Mouse (Mus musculus) E14TG2a.4 (cell line): ENCODE data around the gene Ints4.

Source experiments
- H3K27me3 ChIP-seq: 2 replicates; pipeline ENCODE4 v1.6.1; 2014; ENCODE audit warnings: low read length, control low read depth; ENCODE audit not compliant: insufficient read depth
- H3K36me3 ChIP-seq: 2 replicates; pipeline ENCODE4 v1.6.1; 2014; ENCODE audit warnings: low read length, control low read depth; ENCODE audit not compliant: insufficient read depth
- H3K4me1 ChIP-seq: replicated peaks from 2 replicates; pipeline ENCODE4 v1.6.1; 2014; ENCODE audit warnings: low read depth, low read length, control low read depth
- H3K4me3 ChIP-seq: replicated peaks from 2 replicates; pipeline ENCODE4 v1.5.1; 2014; ENCODE audit warnings: mild to moderate bottlenecking, low read length
- H3K9me3 ChIP-seq: 2 replicates; pipeline ENCODE4 v1.6.1; 2014; ENCODE audit warnings: low read length, control low read depth
- CTCF ChIP-seq: conservative IDR thresholded peaks from 2 replicates; pipeline ENCODE4 v1.5.1; 2014; ENCODE audit warnings: low read length
- NANOG ChIP-seq: IDR thresholded peaks from 2 replicates; pipeline ENCODE4 v1.6.1; 2014; ENCODE audit warnings: borderline replicate concordance, low read length, mixed read lengths
- POU5F1 ChIP-seq: IDR thresholded peaks from 2 replicates; pipeline ENCODE4 v1.6.1; 2014; ENCODE audit warnings: low read length, borderline replicate concordance

Gene Ints4

DNA sequence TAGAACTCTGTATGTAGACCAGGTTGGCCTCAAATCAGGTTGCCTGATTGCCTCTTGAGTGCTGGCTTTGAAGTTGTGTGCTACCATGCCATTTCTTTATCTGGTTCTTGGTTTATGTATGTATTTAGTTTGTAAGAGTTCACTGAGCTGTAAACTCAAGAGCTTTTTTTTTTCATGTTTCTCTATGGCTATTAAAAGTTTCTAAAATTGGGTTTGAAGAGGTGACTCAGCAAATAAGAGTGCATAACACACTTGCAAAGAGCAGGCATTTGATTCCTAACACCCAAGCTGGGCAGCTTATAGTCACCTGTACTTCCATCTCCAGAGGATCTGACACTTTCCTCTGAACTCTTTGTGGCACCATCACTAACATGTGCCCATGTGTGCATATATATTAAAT, 14.3 kb downstream of the Ints4 start:
- TF ChIP-seq POU5F1: no peak
- Histone ChIP-seq H3K4me1 (peaks cover 25% of the 10 kb centered on the region), H3K9me3 (no peaks in the 10 kb centered on the region), H3K36me3 (peaks cover 71% of the 10 kb centered on the region), H3K27me3 (no peaks in the 10 kb centered on the region), H3K4me3 (no peak overlapping the region)

DNA sequence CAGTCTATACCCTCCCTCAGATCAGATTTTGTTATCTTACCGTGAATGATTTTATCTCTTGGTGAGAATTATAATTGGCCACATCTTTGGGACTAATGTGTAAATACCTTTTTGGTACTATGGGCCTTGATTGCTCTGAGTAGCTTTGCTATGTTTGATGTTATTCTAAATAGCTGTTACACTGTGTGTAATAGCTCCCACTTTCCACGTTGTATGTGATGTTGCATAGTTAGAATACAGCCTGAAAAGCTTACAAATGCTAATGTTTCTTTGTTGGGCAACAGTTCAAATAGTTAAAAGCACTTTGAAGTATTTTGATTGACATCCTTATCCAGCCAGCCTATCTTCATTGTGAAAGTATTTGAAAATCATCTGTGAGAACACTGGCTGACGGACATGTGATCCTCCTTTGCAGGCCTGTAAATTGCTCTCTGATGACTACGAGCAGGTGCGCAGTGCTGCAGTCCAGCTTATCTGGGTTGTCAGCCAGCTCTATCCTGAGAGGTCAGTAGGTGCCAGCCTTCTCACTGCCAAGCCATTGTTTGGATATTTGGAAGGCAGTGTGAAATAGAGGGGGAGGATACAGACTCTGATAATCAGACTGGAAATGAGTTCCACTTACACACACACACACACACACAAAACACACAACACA, 19.9 kb downstream of the Ints4 start:
- TF ChIP-seq CTCF (no peak), POU5F1 (no peak), NANOG (no peak)
- Histone ChIP-seq H3K4me1 (no peaks in the 10 kb centered on the region), H3K4me3 (no peak overlapping the region), H3K36me3 (peaks cover 69% of the 10 kb centered on the region), H3K9me3 (no peaks in the 10 kb centered on the region), H3K27me3 (no peaks in the 10 kb centered on the region)

GRCm38 (mm10) chr7:97514786-97515185, 34.0 kb downstream of the Ints4 start:
- H3K27me3 ChIP-seq: no peaks in the 10 kb centered on the region
- TF ChIP-seq CTCF: no peak
- no peaks in the 10 kb centered on the region for H3K4me1 ChIP-seq
- peaks cover 95% of the 10 kb centered on the region for H3K36me3 ChIP-seq
- H3K4me3 ChIP-seq: no peak overlapping the region
- no peaks in the 10 kb centered on the region for H3K9me3 ChIP-seq

GRCm38 (mm10) chr7:97519935-97520334, 39.2 kb downstream of the Ints4 start:
- H3K4me3 ChIP-seq: no peak overlapping the region
- H3K9me3 ChIP-seq: no peaks in the 10 kb centered on the region
- no peaks in the 10 kb centered on the region for H3K4me1 ChIP-seq
- TF ChIP-seq CTCF: no peak
- no peak for TF ChIP-seq POU5F1
- no peak for TF ChIP-seq NANOG
- H3K36me3 ChIP-seq: peaks cover 79% of the 10 kb centered on the region
- H3K27me3 ChIP-seq: no peaks in the 10 kb centered on the region

- peaks cover 25% of the 10 kb centered on the region for H3K4me1 ChIP-seq
- TF ChIP-seq NANOG (peak; percentile 70; the same call in 1 of the 2 replicates), CTCF (no peak), POU5F1 (no peak)
- no peak overlapping the region for H3K4me3 ChIP-seq
- H3K9me3 ChIP-seq: 0 out of 2 replicates have a peak, but pooled peaks cover 6% of the 10 kb centered on the region
- peaks cover 95% of the 10 kb centered on the region for H3K36me3 ChIP-seq
- no peaks in the 10 kb centered on the region for H3K27me3 ChIP-seq
Measured at GRCm38 (mm10) chr7:97535531-97535930, 54.8 kb downstream of the Ints4 start.

DNA sequence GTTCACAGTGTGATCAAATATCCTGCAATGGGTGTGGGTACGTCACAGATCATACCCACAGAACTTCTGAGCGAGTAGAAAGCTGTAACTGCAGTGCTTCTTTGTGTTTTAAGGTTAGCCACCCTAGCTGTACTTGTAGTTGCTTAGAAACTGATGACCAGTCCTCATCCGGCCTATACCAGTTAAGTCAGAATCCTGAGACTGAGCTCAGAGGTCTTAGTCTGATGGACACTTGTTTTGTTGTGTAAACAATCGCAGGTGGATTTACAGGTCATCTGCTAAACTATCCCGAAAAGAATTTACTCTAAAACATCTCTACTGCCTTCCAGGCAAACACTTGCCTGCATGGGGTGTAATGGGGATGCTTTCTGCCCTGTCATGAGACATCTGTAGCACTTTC, 55.8 kb downstream of the Ints4 start:
- no peak for TF ChIP-seq CTCF
- no peak for TF ChIP-seq NANOG
- no peak for TF ChIP-seq POU5F1
- Histone ChIP-seq H3K9me3 (0 out of 2 replicates have a peak, but pooled peaks cover 6% of the 10 kb centered on the region), H3K27me3 (no peaks in the 10 kb centered on the region), H3K4me3 (no peak overlapping the region), H3K36me3 (peaks cover 97% of the 10 kb centered on the region), H3K4me1 (peaks cover 25% of the 10 kb centered on the region)

DNA sequence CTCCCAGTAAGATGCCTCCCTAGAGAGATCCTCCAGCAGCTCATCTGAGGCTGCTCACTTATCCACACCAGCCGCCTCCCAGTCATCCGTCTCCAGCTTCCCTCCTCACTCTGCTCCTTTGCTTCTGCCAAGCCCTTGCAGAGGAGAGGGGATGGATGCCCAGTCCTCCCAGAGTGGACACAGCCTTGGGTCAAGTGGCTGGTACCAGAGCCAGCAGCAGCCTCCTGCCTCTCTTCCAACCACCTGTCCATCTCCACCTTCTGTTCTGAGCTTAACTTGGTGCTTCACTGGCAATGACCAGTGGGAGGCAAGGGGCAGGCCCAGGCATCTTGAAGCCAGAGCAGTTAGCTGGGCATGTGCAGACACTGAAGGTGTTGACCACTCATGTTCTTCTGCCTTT, 65.7 kb downstream of the Ints4 start:
- no peaks in the 10 kb centered on the region for H3K9me3 ChIP-seq
- H3K4me3 ChIP-seq: no peak overlapping the region
- H3K4me1 ChIP-seq: no peaks in the 10 kb centered on the region
- no peaks in the 10 kb centered on the region for H3K27me3 ChIP-seq
- peaks cover 11% of the 10 kb centered on the region for H3K36me3 ChIP-seq
- TF ChIP-seq POU5F1: no peak
- no peak for TF ChIP-seq CTCF
- no peak for TF ChIP-seq NANOG

DNA sequence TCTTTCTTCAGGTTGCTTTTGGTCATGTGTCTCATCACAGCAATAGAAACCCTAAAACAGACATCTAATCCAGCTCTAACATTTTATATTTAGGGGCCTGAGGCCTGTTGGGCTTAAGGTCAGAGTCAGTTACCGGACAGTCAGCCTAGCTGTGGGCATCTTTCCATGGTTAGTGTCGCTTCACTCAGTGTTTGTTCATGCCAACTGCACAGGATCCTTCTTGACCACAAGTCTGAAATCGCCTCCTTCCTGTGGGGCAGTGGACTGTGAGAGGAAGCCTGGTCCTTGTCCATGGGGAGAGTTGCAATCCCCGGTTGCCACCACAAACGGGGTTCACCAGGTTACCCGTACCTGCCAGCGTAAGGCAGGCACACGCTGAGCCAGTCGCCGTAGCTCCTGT, 68.5 kb downstream of the Ints4 start:
- Histone ChIP-seq H3K27me3 (no peaks in the 10 kb centered on the region), H3K4me1 (peaks cover 5% of the 10 kb centered on the region), H3K9me3 (no peaks in the 10 kb centered on the region), H3K4me3 (no peak overlapping the region), H3K36me3 (no peaks in the 10 kb centered on the region)
- no peak for TF ChIP-seq POU5F1
- TF ChIP-seq NANOG: no peak

GRCm38 (mm10) chr7:97550673-97551072, 69.9 kb downstream of the Ints4 start:
- H3K4me3 ChIP-seq: no peak overlapping the region
- no peaks in the 10 kb centered on the region for H3K27me3 ChIP-seq
- TF ChIP-seq POU5F1 (no peak), CTCF (no peak), NANOG (no peak)
- no peaks in the 10 kb centered on the region for H3K9me3 ChIP-seq
- H3K36me3 ChIP-seq: no peaks in the 10 kb centered on the region
- peaks cover 5% of the 10 kb centered on the region for H3K4me1 ChIP-seq
